Mouse (Mus musculus) left cerebral cortex, adult 18-20 months (tissue): ENCODE results near the gene Cbx4. TPM values are rescaled to one million over a fixed set of nuclear protein-coding genes. Genes with fewer than 3 reads are reported as not detected.

ENCODE experiments used
- DNase-seq, 2 experiments: peaks; one replicate each; pipeline ENCODE4 v3.0.0; 2021 to 2022; ENCODE audit warnings: low spot score in 2 of 2, mixed read lengths in 1 of 2
- long read RNA-seq, 2 experiments: library from polyadenylated mRNA; stranded (forward); transcript quantifications; one replicate each; pipeline ENCODE4 v2.0.0; 2021
- total RNA-seq, 2 experiments: library from RNA; stranded (reverse); gene quantifications; 2 replicates each; pipeline ENCODE4 v1.2.3; 2021

Gene Cbx4
- total RNA-seq = 10 to 100 TPM; 46.0 to 49.9 TPM
- long read RNA-seq, experiment 1, full-length matches to known transcripts = 39 of 67 reads
- long read RNA-seq, experiment 1, partial matches to known transcripts = 9 of 67 reads
- long read RNA-seq, experiment 1, other reads (novel, unspliced or antisense) = 19 of 67 reads
- long read RNA-seq, experiment 2, full-length matches to known transcripts = 38 of 51 reads
- long read RNA-seq, experiment 2, partial matches to known transcripts = 8 of 51 reads
- long read RNA-seq, experiment 2, other reads (novel, unspliced or antisense) = 5 of 51 reads

DNA sequence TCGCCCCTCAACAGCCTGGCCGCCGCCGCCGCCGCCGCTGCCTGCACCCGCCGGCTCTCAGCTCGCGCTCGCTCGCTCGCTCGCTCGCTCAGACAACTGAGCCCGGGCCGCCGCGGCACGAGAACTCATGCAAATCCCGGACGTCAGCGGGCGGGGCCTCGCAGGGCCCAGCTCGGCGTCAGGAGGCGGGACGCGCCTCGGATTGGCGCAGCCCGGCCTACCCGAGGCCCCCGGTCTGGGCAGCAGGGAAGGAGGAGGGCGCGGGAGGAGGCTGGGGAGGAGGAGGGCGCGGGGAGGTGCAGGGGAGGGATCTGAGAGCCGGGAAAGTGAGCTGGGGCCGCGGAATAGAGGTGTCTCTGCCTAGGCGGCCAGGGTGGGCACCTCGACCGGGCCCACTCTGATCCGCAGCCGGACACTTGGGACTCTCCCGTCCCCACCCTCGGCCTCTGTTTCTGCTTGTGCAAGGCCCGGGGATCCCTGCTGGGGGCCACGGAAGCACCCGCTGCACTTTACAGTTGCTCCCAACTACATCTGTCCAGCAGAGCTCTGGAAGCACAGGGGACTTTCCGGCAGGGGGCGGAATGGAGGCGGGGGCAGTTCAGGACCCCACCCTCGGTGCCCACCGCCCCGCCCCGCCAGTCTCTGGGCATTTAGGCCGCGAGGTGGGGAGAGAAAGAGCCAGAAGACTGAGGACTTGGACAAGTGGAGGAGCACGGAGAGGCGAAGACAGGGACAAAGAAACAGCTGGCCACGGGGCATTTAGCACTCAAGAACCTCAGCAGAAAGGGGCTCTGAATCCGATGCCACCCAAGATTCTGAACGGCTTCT lies at the start of gene Cbx4:
Gene Cbx4, minus strand, starts transcription at position 78 of the 828 bp plus-strand sequence.
- DNase-seq = peak; percentile 81 to 90

GRCm38 (mm10) chr11:119134586-119134985 lies 48.6 kb upstream of the Cbx4 start:
- no peak for DNase-seq

DNA sequence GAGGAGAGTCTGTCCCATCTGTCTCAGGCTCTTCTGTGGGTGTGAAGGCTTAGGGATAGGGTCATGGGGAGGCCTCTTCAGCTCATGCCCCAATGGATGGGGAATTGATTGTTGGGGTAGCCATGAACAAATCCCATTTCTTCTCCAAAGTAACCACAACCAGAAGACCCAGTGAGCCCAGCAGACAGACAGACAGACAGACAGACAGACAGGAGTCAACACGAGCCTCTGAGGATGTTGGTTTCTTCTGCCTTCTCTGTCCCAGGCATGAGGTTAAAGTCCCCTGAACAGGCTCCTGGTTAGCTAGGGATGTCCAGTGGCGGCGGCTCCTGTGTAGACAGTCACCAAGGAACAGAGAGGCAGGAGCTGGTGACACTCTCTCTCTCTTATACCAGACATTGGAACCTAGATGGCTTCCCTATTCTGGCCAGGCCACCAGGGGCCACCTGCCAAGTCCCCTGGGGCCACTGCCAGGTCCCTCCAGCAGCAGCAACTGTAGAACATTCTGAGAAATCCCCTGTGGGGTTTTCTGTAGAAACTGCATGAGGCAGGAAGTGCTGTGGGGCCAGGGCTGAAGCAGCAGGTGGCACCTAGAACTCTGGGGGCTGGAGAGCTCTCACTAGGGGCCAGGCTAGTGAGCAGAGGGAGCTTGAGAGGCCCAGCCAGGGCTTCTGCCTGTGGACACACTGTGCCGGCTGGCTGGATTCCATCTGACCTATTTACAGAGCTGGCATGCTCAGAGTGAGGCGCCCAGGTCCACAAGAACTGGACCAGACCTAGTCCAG lies 47.6 kb upstream of the Cbx4 start:
- DNase-seq = peak; percentile 15 to 21

- no peak for DNase-seq
These were observed 46.4 kb upstream of the Cbx4 start for GRCm38 (mm10) chr11:119132198-119133035.

- DNase-seq = no peak
These were observed 44.2 kb upstream of the Cbx4 start for GRCm38 (mm10) chr11:119130081-119130765.

DNA sequence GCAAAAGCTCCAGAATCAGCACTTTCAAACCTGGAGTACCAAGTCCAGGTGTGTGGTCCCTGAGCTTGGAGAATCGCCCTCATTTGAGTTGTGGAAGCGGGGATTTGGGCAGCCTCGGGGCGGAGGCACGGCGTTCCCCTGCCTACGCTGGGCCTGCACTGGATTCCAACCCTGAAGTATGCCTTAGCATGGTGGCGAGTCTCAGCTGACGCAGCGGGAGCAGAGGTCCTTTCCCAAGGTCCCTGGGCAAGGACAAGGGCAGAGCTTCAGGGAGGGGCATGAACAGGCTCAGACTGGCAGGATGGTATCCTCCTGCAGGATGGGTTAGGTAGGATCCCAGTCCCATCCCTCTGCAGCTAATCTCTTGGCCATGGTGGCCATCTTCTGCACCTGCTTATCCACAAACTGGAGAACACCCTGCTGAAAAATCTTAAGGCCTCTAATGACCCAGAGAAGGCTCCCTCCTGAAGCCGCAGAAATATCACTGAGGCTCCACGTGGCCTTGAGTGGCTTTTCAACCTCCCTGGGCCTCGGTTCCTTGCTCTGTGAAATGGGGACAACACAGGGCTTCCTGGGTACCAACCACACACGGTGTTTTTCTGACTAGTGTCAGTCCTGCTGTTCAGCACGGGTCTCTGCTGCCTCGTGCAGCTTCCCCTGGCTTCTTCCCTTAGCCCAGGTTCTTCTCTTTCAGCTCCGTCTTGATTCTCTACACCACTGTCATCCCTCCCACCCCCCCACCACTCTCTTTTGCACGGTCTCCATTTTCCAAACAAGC lies 43.4 kb upstream of the Cbx4 start:
- DNase-seq = no peak

GRCm38 (mm10) chr11:119128668-119129280 lies 42.8 kb upstream of the Cbx4 start:
- no peak for DNase-seq

DNA sequence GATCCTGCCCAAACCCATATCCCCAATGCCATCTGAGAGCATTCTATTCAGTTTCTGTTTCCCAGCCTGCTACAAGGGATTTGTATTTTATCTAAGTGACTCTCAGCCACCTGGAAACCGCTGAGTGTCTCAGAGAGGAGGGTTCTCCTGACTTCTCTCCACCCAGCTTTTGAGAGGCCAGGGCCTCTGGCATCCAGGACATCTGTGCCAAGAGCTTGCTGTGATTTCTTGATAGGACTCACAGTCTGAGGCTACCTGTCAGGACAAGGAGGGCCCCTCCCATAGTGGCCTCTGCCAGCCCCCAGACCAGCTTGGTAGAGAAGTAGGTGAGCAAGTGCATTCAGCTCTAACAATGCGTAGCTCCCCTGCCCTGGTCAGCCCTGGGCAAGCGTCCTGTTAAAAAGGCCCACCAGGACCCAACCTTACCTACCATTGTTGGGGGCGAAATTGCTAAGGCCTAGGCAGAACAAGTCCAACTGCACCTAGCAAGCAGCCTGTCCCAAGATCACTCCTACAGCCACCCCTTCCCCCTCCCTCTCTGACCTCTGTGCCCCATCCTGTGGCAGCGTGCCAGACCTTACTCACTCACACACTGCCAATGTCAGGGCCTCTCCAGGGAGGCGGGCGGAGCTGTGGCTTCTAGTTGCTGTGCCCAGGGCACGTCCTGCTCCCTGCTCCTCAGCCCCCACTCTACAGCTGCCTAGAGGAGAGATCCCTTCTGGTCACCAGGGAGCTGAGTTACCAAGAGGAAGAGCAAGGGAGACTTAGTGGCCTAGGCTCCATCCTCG lies 41.9 kb upstream of the Cbx4 start:
- DNase-seq = no peak

DNA sequence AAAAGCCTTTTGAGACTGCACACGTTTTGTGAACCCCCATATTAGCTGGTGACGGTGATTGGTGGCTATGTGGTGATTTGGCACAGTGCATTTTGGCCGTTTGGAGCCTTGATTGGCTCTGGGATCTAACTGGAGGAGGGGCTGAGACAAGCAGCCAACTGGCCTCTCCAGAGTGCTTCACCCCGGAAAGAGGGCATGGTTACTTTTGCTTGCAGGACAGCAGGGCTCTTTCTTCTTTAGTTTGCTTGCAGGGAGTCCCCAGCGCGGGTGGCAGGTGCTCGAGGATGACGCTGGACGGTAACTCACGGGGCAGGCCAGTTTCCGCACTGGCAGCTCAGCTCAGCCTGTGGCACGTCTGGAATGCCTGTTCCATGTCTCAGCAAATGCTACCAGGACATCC lies 41.1 kb upstream of the Cbx4 start:
- no peak for DNase-seq

GRCm38 (mm10) chr11:119125929-119126861 lies 40.2 kb upstream of the Cbx4 start:
- DNase-seq = peak in 1 of 2 experiments; percentile 31

DNA sequence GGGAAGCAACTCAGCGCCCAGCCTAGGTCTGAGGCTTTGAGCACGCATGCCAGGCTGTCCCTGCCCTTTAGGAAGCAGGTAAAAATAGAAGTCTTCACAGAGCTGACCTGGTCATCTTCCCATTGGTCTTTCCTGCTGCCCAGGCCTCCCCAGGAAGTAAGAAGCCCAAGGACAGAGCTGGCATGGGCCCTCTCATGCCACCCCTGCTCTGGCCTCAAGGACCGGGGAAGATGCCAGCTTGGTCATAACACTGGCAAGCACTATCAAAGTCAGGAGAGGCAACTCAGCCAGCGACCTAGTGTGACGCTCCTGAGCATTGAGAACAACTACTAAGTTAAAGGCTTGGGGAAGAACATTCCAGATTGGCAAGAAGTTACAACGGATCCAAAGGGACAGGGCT lies 38.5 kb upstream of the Cbx4 start:
- DNase-seq = no peak

DNA sequence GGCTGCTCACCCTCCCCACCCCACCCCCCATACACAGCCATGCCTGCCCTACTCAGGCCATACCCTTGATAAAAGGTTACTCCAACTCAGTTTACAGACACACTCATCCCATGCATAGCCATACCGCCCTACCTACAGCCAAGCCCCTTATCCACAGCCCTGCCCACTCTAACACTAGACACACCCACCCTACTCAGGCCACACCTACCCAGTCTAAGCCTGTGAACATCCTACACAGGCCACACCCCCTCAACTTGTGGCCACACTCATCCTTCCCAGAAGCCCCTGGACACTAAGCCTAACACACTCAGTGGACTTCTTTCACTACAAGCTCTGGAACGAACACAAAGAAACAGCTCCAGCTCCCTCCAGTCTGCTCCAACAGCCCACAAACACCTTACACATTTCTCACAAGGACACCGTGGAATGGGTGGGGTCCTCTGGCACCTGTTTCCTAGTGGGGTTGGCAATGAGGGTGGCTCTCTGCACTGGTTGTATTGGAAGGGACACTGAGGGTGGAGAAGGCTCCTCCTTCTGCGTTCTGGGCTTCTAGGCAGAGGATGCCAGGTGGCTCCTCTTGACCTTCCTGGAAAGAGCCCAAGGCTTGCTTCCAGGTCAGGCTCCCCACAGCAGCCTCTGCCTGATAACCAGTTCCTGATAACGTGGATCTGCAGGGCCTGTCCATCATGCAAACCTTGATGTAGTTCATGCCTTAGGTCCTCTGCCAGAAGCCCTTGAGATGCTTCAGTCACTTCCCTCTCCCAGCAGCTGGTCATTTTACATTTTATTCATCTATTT lies 37.7 kb upstream of the Cbx4 start:
- no peak for DNase-seq

DNA sequence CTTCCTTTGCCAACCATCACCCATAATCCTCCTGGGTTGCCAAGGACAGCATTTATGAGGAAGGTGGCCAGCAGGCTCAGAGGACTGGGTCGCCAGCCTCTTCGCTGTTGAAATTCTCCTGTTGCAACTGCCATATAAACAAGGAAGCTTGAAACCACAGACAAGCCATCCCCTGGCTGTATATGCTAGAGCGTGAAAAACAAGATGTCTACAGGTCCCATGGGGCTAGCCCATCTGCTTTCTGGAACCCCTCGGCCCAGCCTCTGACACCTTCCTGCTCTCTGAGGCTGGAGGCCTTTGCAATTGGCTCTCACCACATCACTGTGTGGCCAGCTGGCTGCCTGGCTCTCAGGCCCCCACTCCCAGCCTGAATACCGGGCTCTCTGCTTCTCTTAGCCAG lies 36.4 kb upstream of the Cbx4 start:
- no peak for DNase-seq

DNA sequence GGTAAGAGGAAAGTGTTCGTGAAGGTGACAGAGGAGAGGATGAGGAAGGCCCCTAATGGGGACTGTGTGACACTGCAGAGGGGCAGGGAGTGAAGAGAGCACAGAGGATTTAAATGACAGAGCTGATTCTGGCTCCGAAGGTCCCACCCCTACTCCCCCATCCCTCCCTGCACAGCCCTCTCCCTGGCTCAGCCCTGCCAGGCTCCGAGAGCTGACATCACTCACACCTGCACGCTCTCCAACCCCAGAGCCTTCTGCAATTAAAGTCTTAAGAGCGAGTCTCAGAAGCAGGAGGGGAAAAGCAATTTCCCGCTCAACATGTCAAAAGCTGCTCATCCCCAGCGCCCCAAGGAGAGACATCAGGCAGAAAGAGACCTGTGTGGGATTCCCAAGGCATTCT lies 32.9 kb upstream of the Cbx4 start:
- no peak for DNase-seq

GRCm38 (mm10) chr11:119117945-119118344 lies 31.9 kb upstream of the Cbx4 start:
- DNase-seq = no peak

DNA sequence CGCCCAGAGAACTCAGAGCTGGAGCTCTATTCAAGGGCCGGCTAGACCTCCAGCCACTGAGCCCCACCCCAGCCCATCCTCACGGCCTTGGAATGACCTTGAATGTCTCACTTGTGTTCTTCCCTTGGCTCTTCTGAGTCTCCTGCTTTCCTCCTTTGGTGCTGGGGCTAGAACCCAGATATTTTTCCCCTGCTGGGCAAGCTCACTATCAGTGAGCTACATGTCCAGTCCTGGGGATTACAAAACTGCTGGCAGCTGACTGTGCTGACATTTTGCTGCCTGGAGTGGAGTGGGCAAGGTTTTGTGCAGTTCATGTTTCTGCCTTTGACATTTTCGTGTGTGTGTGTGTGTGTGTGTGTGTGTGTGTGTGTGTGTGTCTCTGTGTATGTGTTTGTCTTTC lies 31.0 kb upstream of the Cbx4 start:
- no peak for DNase-seq
